Mouse (Mus musculus) inflammation-experienced regulatory T-cells (primary cell): Measurements from ENCODE around the gene Nras. TPM values are rescaled to one million over a fixed set of nuclear protein-coding genes. Genes with fewer than 3 reads are reported as not detected.

Experiments
- polyA plus RNA-seq, 2 experiments: library from polyadenylated mRNA; unstranded; fragments of 100-300 nt; shearing (Covaris generic); gene quantifications; one replicate each; pipeline ENCODE4 v1.2.1; 2017

Nras gene
- 10 to 100 TPM; 47.9 to 49.9 TPM for polyA plus RNA-seq

DNA sequence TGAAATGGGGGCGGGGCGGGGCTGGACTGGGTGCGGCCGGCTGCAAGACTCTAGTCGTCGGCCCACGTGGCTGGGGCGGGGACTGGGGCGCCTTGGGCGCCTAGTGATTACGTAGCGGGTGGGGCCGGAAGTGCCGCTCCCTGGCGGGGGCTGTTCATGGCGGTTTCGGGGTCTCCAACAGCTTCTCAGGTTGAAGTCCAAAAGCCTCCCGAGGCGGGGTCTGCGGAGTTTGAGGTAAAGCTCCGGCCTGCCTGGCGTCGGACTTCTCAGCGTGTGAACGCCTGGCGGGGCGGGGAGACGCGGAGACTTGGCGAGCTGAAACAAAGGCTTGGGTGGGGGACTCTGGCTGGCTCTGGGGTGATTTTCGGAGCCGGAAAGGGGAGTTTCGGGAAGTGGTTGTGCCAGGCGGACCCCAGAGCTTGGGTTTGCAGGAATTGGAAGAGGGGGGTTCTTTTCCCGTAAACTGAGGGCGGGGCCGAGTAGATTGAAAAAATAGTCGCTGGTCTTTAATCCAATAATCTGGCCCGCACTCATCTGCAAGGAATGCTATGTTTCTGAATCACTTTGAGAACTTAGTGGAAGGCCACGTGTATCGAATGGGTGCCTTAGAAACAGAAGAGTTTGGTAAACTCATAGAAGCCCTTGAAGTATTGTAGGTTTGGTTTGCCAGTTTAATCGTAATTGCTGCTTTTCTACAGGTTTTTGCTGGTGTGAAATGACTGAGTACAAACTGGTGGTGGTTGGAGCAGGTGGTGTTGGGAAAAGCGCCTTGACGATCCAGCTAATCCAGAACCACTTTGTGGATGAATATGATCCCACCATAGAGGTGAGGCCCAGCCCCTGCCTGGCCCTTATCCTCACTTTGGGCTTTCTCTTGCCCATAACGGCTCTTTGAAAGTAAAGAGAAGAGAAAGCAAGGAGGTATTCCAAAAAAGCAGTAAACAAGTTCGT, at the start of gene Nras:
Gene Nras (plus strand): TSS at position 79 of the 951 bp plus-strand sequence.

DNA sequence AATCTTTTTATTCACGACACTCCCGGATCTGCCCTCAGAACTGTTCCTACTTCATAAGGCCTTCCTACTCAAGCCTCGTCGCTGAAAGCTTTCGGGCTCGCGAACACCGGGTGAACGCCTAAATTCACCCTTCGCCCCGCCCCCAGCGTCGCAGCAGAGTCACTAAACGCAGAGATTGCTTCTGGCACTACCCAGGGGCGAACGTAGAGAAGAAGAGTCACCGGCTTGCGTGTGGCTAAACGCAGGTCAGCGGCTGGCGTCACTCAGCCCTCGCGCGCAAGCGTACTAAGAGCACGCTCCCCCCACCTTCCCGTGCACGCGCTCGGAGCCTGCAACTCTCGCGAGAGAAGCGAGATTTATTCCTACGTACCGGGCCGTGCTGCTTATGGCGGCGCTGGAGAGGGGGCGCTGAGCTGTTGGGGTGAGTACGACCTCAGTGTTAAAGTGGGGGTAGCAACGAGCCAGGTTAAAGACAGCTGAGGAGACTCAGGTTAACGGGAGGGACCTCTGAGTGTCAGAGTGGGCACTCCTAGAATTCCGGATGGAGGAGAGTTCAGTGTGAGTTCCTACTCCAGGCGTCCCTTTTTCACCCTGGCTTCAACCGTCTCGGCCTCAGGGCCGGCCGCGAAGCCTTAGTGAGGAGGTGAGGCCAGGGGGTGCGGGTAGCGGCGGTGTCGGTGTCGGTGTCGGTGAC, 37.7 kb upstream of the Nras start, which contains the start of gene Csde1:
Gene Csde1 (plus strand): TSS at position 178 of the 694 bp plus-strand sequence.

DNA sequence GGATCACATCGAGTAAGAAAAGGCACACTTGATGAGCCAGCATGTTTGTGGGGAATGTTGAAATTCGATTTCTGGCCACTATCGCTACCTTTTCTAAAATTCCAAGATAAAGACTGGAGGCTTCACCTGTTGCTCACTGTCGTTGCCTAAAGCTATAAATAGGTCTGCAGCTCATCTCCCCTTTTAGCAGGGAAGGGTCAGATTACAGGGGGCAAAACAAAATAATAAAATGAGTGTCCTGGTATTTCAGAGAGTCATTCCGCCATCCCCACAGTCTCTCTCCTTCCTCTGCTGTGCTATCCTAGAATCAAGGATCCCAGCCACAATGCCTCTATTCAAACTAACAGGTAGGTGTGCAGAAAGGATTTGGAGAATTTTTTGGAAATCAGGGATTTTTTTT, 15.7 kb downstream of the Nras start, which contains the start of gene Ampd1:
Gene Ampd1 (plus strand): TSS at position 244 of the 400 bp plus-strand sequence.

DNA sequence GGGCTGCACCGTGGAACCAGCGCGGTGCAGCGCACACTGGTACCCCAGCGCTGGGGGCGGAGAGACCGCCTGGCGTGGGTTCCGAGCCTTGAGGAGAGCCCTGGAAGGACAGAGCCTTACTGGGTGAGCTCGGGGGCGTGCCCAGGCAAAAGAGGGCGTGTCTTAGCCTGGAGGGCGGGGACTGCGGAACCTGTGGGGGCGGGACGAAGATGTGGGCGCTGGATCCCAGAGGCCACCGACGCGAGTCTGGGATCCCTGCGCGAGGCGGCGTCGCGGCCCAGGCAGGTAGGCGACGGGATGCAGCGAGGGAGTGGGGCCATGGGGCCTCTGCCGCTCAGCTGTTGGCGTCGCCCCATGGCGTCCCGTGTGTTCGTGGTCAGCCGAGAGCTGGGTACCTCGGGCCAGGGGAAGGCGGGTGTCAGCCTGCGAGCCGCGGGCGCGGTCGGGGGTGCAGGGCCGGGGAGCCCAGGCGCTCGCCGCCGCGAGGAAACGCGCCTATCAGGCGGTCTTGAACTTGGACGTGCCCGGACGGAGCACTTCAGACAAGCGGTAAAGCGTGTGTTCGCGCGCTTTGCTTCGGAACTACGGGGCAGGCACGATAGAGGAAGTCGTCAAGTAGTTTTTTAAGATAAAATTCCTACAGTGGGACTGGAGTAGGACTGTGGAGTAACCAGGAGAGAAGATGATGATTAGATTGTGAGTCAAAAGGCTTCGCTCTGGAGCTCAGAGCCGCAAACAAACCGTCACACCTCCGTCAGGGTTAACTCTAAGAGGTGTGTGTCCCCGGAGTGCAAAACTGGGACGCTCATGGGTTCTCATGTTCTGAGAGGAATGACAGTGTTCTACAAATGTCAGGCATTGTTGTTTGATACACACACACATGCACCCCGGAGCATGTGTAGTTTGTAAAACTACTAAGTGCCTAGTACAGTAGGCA, 44.6 kb downstream of the Nras start, which contains the start of gene Dennd2c:
Gene Dennd2c (plus strand): TSS at position 151 of the 937 bp plus-strand sequence.

Other genes with a start within 250 kb of the Nras start
- not detected for gene Sycp1, start 122.2 kb upstream of the Nras start, polyA plus RNA-seq
- gene Nr1h5, start 94.2 kb upstream of the Nras start, polyA plus RNA-seq: under 1 TPM in 1 of 2 experiments, not detected in 1; 0.83 TPM
- gene Sike1, start 62.6 kb upstream of the Nras start, polyA plus RNA-seq: 100 to 1,000 TPM in 1 of 2 experiments, 10 to 100 TPM in 1; 79.0 to 110 TPM
- gene Csde1, start 37.9 kb upstream of the Nras start, polyA plus RNA-seq: 100 to 1,000 TPM; 248 to 306 TPM
- 1 to 10 TPM; 1.2 to 4.8 TPM for gene Ampd1, start 15.7 kb downstream of the Nras start, polyA plus RNA-seq
- 1 to 10 TPM; 1.5 to 3.7 TPM for gene Dennd2c, start 44.3 kb downstream of the Nras start, polyA plus RNA-seq
- 100 to 1,000 TPM; 148 to 160 TPM for gene Bcas2, start 113.4 kb downstream of the Nras start, polyA plus RNA-seq
- gene Trim33, start 221.0 kb downstream of the Nras start, polyA plus RNA-seq: 10 to 100 TPM; 25.4 to 28.3 TPM